ENCODE assay signal across 8 mouse cellular contexts in genomic region chr6:134887711-134888449, GRCm38 (mm10). TPM values are rescaled to one million over a fixed set of nuclear protein-coding genes. Genes with fewer than 3 reads are reported as not detected.
A peak's percentile ranks its signal among the peaks of the same experiment; 100 is the strongest.
DNase-seq lines count a peak whose midpoint lies in the region; ATAC-seq and TF ChIP-seq lines count a peak whose summit lies in the region.

No protein-coding gene starts in this region.

- TF ChIP-seq CTCF in hindbrain, postnatal 0 days (IDR thresholded peaks at IDR 0.05; ENCODE audit: low read depth) = no peak

- peak overlapping the region; percentile 46 for H3K4me3 ChIP-seq in hindbrain, postnatal 0 days (ENCODE audit: low read length)

- H3K9ac ChIP-seq in hindbrain, postnatal 0 days (replicated peaks; ENCODE audit: low read length) = peak overlapping the region; percentile 57

- intact Hi-C loops in left cerebral cortex, postnatal 4 days (cut with DNase I) = no loop called here

- H3K36me3 ChIP-seq in hindbrain, postnatal 0 days (ENCODE audit: insufficient read depth, low read length) = no peaks in the 10 kb centered on the region

- H3K9me3 ChIP-seq in hindbrain, postnatal 0 days (ENCODE audit: low read length) = no peaks in the 10 kb centered on the region

- peaks cover 21% of the 10 kb centered on the region; the same call in 1 of the 2 replicates for H3K4me1 ChIP-seq in hindbrain, postnatal 0 days (ENCODE audit: insufficient read depth, low read length)

- H3K27ac ChIP-seq in hindbrain, postnatal 0 days = peak overlapping the region; percentile 85

- peak; percentile 15 for DNase-seq in adrenal gland, postnatal 10 days
- no peak for DNase-seq in adrenal gland, postnatal 4 days (ENCODE audit: low spot score in 2 of 2)
- peak; percentile 87 for DNase-seq in Muller cell, postnatal 12 days (ENCODE audit: inconsistent ontology term)
- DNase-seq in embryo, embryonic 9.5 days (ENCODE audit: extremely low spot score) = peak; percentile 87
- DNase-seq in hindbrain, postnatal 0 days (ENCODE audit: low spot score) = peak; percentile 97
- peak; percentile 89 for DNase-seq in left cerebral cortex, postnatal 4 days
- peak; percentile 92 for DNase-seq in right cerebral cortex, adult 18-20 months
- DNase-seq in thymus, postnatal 10 days (ENCODE audit: low spot score in 2 of 2) = no peak

- ATAC-seq in hindbrain, postnatal 0 days = peak; percentile 95

- no peaks in the 10 kb centered on the region for H3K27me3 ChIP-seq in hindbrain, postnatal 0 days (ENCODE audit: insufficient read depth, low read length)

- 2% methylated on average over 10 of the region's 10 CpGs for WGBS in hindbrain, postnatal 0 days

- H3K4me2 ChIP-seq in hindbrain, postnatal 0 days (ENCODE audit: low read depth, low read length) = peak overlapping the region; percentile 81

RNA-seq across cellular contexts. Expression of gene Gpr19, which starts 10.5 kb away (rescaled TPM):
- total RNA-seq in adrenal gland, postnatal 10 days (2021) = 10 to 100 TPM in 1 of 2 experiments, 1 to 10 TPM in 1; 7.9 to 11.1 TPM
- total RNA-seq in adrenal gland, postnatal 4 days (2021) = 10 to 100 TPM; 13.6 to 16.4 TPM
- 33.2 and 43.7 TPM in 2 replicates for total RNA-seq in hindbrain, postnatal 0 days (2014; rRNA removed)
- polyA plus RNA-seq in hindbrain, postnatal 0 days (2015; fragmentation: Nextera tagmentation; extraction: Ambion mirVana) = 33.7 and 33.9 TPM in 2 replicates
- 10 to 100 TPM; 24.5 to 29.3 TPM for total RNA-seq in left cerebral cortex, postnatal 4 days (2021)

RNA-seq across cellular contexts. Expression of gene Cdkn1b, which starts 32.3 kb away (rescaled TPM):
- 10 to 100 TPM; 46.2 TPM for total RNA-seq in adrenal gland, postnatal 10 days (2021)
- 10 to 100 TPM; 53.4 to 53.8 TPM for total RNA-seq in adrenal gland, postnatal 4 days (2021)
- total RNA-seq in hindbrain, postnatal 0 days (2014; rRNA removed) = 33.2 and 44.7 TPM in 2 replicates
- polyA plus RNA-seq in hindbrain, postnatal 0 days (2015; fragmentation: Nextera tagmentation; extraction: Ambion mirVana) = 26.3 and 30.2 TPM in 2 replicates
- 10 to 100 TPM; 55.5 to 62.2 TPM for total RNA-seq in left cerebral cortex, postnatal 4 days (2021)

RNA-seq across cellular contexts. Expression of gene Crebl2, which starts 57.9 kb away (rescaled TPM):
- 10 to 100 TPM; 14.8 to 17.3 TPM for total RNA-seq in adrenal gland, postnatal 10 days (2021)
- total RNA-seq in adrenal gland, postnatal 4 days (2021) = 10 to 100 TPM; 15.5 to 19.8 TPM
- 2.7 and 4.4 TPM in 2 replicates for total RNA-seq in hindbrain, postnatal 0 days (2014; rRNA removed)
- 2.6 and 3.6 TPM in 2 replicates for polyA plus RNA-seq in hindbrain, postnatal 0 days (2015; fragmentation: Nextera tagmentation; extraction: Ambion mirVana)
- total RNA-seq in left cerebral cortex, postnatal 4 days (2021) = 1 to 10 TPM; 6.5 to 8.1 TPM

Comparison
In these comparisons a context has a peak if more than half of its experiments do, and no peak if none do; other contexts are left out.
1. DNase-seq: peak in adrenal gland, postnatal 10 days (single experiment), Muller cell, postnatal 12 days (single experiment), embryo, embryonic 9.5 days (single experiment), hindbrain, postnatal 0 days (single experiment), left cerebral cortex, postnatal 4 days (single experiment) and right cerebral cortex, adult 18-20 months (single experiment); none in adrenal gland, postnatal 4 days (0 of 2) and thymus, postnatal 10 days (0 of 2).